Mouse (Mus musculus) heart, embryonic 14.5 days (tissue): ENCODE results near the gene Olfr221. TPM values are rescaled to one million over a fixed set of nuclear protein-coding genes. Genes with fewer than 3 reads are reported as not detected.

Experiments
- ATAC-seq: fragments of 200-750 bp; cut with Nextera tagmentation; 2 replicates; pipeline ENCODE4 v1.8.0; 2017; ENCODE audit warnings: low read depth, moderate TSS enrichment; ENCODE audit not compliant: insufficient number of reproducible peaks, insufficient read depth, low FRiP score
- H3K27ac ChIP-seq, 2 experiments: fragments of 200-500 bp in 1 of 2; fragments of 300-500 bp in 1 of 2; sonication (generic) in 1 of 2; replicated peaks in 1 of 2; 2 replicates each; pipeline ENCODE4 v1.5.1; 2012 to 2014; ENCODE audit warnings: low read depth in 2 of 2, low read length in 2 of 2, control low read depth in 1 of 2, mild to moderate bottlenecking in 1 of 2, mixed read lengths in 1 of 2; ENCODE audit not compliant: control insufficient read depth in 1 of 2, insufficient read depth in 1 of 2
- H3K27me3 ChIP-seq: fragments of 300-500 bp; sonication (generic); 2 replicates; pipeline ENCODE4 v1.6.1; 2014; ENCODE audit warnings: mild to moderate bottlenecking, low read length, control low read depth; ENCODE audit not compliant: control insufficient read depth, insufficient read depth
- H3K36me3 ChIP-seq: fragments of 300-500 bp; sonication (generic); 2 replicates; pipeline ENCODE4 v1.6.1; 2014; ENCODE audit warnings: mild to moderate bottlenecking, control low read depth, low read length, mixed read lengths; ENCODE audit not compliant: control insufficient read depth, insufficient read depth
- H3K4me1 ChIP-seq, 2 experiments: fragments of 200-500 bp in 1 of 2; fragments of 300-500 bp in 1 of 2; sonication (generic) in 1 of 2; 2 replicates each; pipeline ENCODE4 v1.6.1; 2012 to 2014; ENCODE audit warnings: low read length in 2 of 2, control low read depth in 1 of 2, mixed read lengths in 1 of 2; ENCODE audit not compliant: control insufficient read depth in 2 of 2, insufficient read depth in 2 of 2
- H3K4me2 ChIP-seq: fragments of 300-500 bp; sonication (generic); 2 replicates; pipeline ENCODE4 v1.6.1; 2014; ENCODE audit warnings: mild to moderate bottlenecking, low read length
- H3K4me3 ChIP-seq, 2 experiments: fragments of 200-500 bp in 1 of 2; fragments of 300-500 bp in 1 of 2; sonication (generic) in 1 of 2; 2 replicates each; pipeline ENCODE4 v1.5.1; 2012 to 2014; ENCODE audit warnings: low read length in 2 of 2, mild to moderate bottlenecking in 2 of 2, control low read depth in 1 of 2, low read depth in 1 of 2, moderate library complexity in 1 of 2; ENCODE audit not compliant: control insufficient read depth in 1 of 2, insufficient read depth in 1 of 2
- H3K9ac ChIP-seq: fragments of 300-500 bp; sonication (generic); 2 replicates; pipeline ENCODE4 v1.6.1; 2014; ENCODE audit warnings: mild to moderate bottlenecking, low read length
- H3K9me3 ChIP-seq: fragments of 300-500 bp; sonication (generic); 2 replicates; pipeline ENCODE4 v1.6.1; 2016; ENCODE audit warnings: low read length, control low read depth; ENCODE audit not compliant: control insufficient read depth
- WGBS: fragments of 180-500 bp; shearing (Covaris S2); extraction: QIAGEN DNeasy Blood & Tissue Kit; methylation state at CpG from one replicate; pipeline ENCODE4 v1.1.7; 2014; 5-methylcytosine and 5-hydroxymethylcytosine counted together
- polyA plus RNA-seq: library from polyadenylated mRNA; unstranded; fragments of >200 nt; fragmentation: Nextera tagmentation; extraction: Ambion mirVana; gene quantifications from 2 replicates; pipeline ENCODE4 v1.2.1, GENCODE M21; 2014

The Olfr221 gene
- polyA plus RNA-seq, 1 experiment from 2014 or later: not detected

GRCm38 (mm10) chr14:52009841-52010240 is 32.4 kb downstream of the Olfr221 start:
- WGBS: 73% methylated on average over 6 of the region's 6 CpGs
- Histone ChIP-seq H3K4me1 (peaks cover 27 to 56% of the 10 kb centered on the region in 2 experiments), H3K9me3 (no peaks in the 10 kb centered on the region), H3K9ac (no peak overlapping the region), H3K36me3 (peaks cover 48% of the 10 kb centered on the region), H3K4me2 (peak overlapping the region; percentile 58; the same call in 1 of the 2 replicates), H3K27me3 (no peaks in the 10 kb centered on the region), H3K4me3 (no peak overlapping the region), H3K27ac (no peak overlapping the region)
- ATAC-seq: no peak

- Histone ChIP-seq H3K9me3 (no peaks in the 10 kb centered on the region), H3K27me3 (no peaks in the 10 kb centered on the region), H3K4me1 (peaks cover 27 to 58% of the 10 kb centered on the region in 2 experiments), H3K9ac (no peak overlapping the region), H3K4me3 (no peak overlapping the region), H3K36me3 (peaks cover 53% of the 10 kb centered on the region), H3K27ac (no peak overlapping the region), H3K4me2 (no peak overlapping the region)
- WGBS: 55% methylated on average over 26 of the region's 26 CpGs
- no peak for ATAC-seq
These were observed 32.9 kb downstream of the Olfr221 start for GRCm38 (mm10) chr14:52009361-52009760.

GRCm38 (mm10) chr14:52008321-52009203 is 33.7 kb downstream of the Olfr221 start:
- no peak overlapping the region for H3K4me3 ChIP-seq
- peaks cover 27 to 58% of the 10 kb centered on the region in 2 experiments for H3K4me1 ChIP-seq
- H3K4me2 ChIP-seq: no peak overlapping the region
- no peaks in the 10 kb centered on the region for H3K27me3 ChIP-seq
- peaks cover 61% of the 10 kb centered on the region for H3K36me3 ChIP-seq
- no peaks in the 10 kb centered on the region for H3K9me3 ChIP-seq
- WGBS: 57% methylated on average over 38 of the region's 38 CpGs
- 0 out of 4 replicates have a peak overlapping the region, but pooled peaks of 1 of the 2 experiments have one; percentile 17 for H3K27ac ChIP-seq
- peak; percentile 29; the same call in 1 of the 2 replicates for ATAC-seq
- peak overlapping the region; percentile 11; the same call in 1 of the 2 replicates for H3K9ac ChIP-seq

GRCm38 (mm10) chr14:52006771-52007170 is 35.5 kb downstream of the Olfr221 start:
- peak overlapping the region; percentile 10 to 31; a peak in 2 of 4 replicates for H3K27ac ChIP-seq
- H3K9ac ChIP-seq: no peak overlapping the region
- peaks cover 79% of the 10 kb centered on the region for H3K36me3 ChIP-seq

GRCm38 (mm10) chr14:52006241-52006640 is 36.0 kb downstream of the Olfr221 start:
- WGBS: 33% methylated on average over 7 of the region's 8 CpGs
- H3K4me1 ChIP-seq: peaks cover 27 to 48% of the 10 kb centered on the region in 2 experiments
- H3K9ac ChIP-seq: peak overlapping the region; percentile 48
- H3K9me3 ChIP-seq: no peaks in the 10 kb centered on the region
- H3K27ac ChIP-seq: peak overlapping the region; percentile 10 to 31; a peak in 3 of 4 replicates
- ATAC-seq: peak; percentile 22
- H3K36me3 ChIP-seq: peaks cover 82% of the 10 kb centered on the region
- no peaks in the 10 kb centered on the region for H3K27me3 ChIP-seq
- H3K4me2 ChIP-seq: peak overlapping the region; percentile 36
- H3K4me3 ChIP-seq: no peak overlapping the region

More at GRCm38 (mm10) chr14:52006771-52007170, 35.5 kb downstream of the Olfr221 start:
- Histone ChIP-seq H3K4me1 (peaks cover 27 to 54% of the 10 kb centered on the region in 2 experiments), H3K4me2 (no peak overlapping the region), H3K9me3 (no peaks in the 10 kb centered on the region), H3K4me3 (no peak overlapping the region), H3K27me3 (no peaks in the 10 kb centered on the region)
- WGBS: 90% methylated on average over 23 of the region's 23 CpGs
- ATAC-seq: no peak

- Histone ChIP-seq H3K27ac (peak overlapping the region; percentile 9 to 31), H3K27me3 (no peaks in the 10 kb centered on the region), H3K4me1 (peaks cover 24 to 42% of the 10 kb centered on the region in 2 experiments), H3K4me3 (no peak overlapping the region), H3K4me2 (peak overlapping the region; percentile 36; the same call in 1 of the 2 replicates), H3K36me3 (peaks cover 87% of the 10 kb centered on the region), H3K9me3 (no peaks in the 10 kb centered on the region), H3K9ac (peak overlapping the region; percentile 48)
- peak; percentile 23 for ATAC-seq
- WGBS: 37% methylated on average over 6 of the region's 6 CpGs
These were observed 36.6 kb downstream of the Olfr221 start for GRCm38 (mm10) chr14:52005616-52006015.

- Histone ChIP-seq H3K27ac (peak overlapping the region in 1 of 2 experiments; percentile 31), H3K9ac (peak overlapping the region; percentile 3), H3K4me3 (no peak overlapping the region), H3K9me3 (no peaks in the 10 kb centered on the region), H3K27me3 (no peaks in the 10 kb centered on the region), H3K36me3 (peaks cover 91% of the 10 kb centered on the region), H3K4me2 (no peak overlapping the region), H3K4me1 (peaks cover 19 to 37% of the 10 kb centered on the region in 2 experiments)
- no peak for ATAC-seq
- WGBS: 60% methylated on average over 7 of the region's 7 CpGs
These were observed 37.1 kb downstream of the Olfr221 start for GRCm38 (mm10) chr14:52005141-52005540.
